In the genomic region with DNA sequence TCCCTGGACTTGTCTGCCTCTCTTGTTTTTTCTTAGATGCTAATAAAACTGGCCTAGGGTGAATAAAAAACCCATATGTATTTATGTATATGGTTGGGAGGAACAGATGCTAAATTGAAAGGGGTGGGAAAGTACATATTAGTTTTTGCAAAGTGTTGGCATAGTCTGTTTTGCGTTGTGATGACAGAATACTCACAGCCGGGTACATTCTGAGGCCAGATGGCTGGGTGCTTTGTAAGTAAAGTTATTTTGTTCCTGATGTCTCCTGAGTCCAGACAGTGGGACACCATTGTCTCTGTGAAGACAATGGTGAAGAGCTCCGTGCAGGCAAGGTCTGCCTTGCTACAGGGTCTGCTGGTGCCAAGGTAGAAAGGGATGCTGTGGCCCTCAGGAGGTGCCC, we compare ENCODE assay signal across 26 mouse cellular contexts. TPM values are rescaled to one million over a fixed set of nuclear protein-coding genes. Genes with fewer than 3 reads are reported as not detected.
A peak's percentile ranks its signal among the peaks of the same experiment; 100 is the strongest.
DNase-seq lines count a peak whose midpoint lies in the region; ATAC-seq and TF ChIP-seq lines count a peak whose summit lies in the region.
"Had no signal": no experiment of that assay in that cellular context is flagged by ENCODE, and none has a peak within 500 bp of the region (broad histone marks: within the 10 kb centered on the region; RNA-seq: fewer than 3 reads in every experiment).

No protein-coding gene starts in this region.

- H3K36me3 ChIP-seq in heart, embryonic 16.5 days (ENCODE audit: control insufficient read depth, insufficient read depth), result peaks cover 2% of the 10 kb centered on the region; the same call in 1 of the 2 replicates
- no peaks in the 10 kb centered on the region for H3K36me3 ChIP-seq in kidney, adult 2 months (ENCODE audit: control insufficient read depth, insufficient read depth, low read length)

- 79% methylated on average over 3 of the region's 3 CpGs for WGBS in heart, embryonic 16.5 days
- 88% methylated on average over 3 of the region's 3 CpGs for WGBS in kidney, adult 2 months

- no peak for DNase-seq in heart, postnatal 25 days (ENCODE audit: low spot score)
- DNase-seq in brain, adult 2 months (ENCODE audit: low read depth, low spot score), result peak; percentile 49
- DNase-seq in brain, embryonic 14.5 days (ENCODE audit: low read depth), result peak; percentile 68
- peak; percentile 54 for DNase-seq in layer of hippocampus, adult 9-11 months
- no peak for DNase-seq in kidney, adult 2 months
- DNase-seq in left cerebral cortex, adult 9 months (ENCODE audit: low spot score in 2 of 2), result no peak
- DNase-seq: adrenal gland, adult 2 months; adrenal gland, postnatal 25 days; cerebellum, adult 11 months; cerebellum, adult 8-10 months; cerebellum, postnatal 14 days; embryo, embryonic 11 days; gastrocnemius, adult 2 months; gastrocnemius, postnatal 25 days; heart, postnatal 4 days had no signal

- H3K4me1 ChIP-seq in heart, embryonic 16.5 days (ENCODE audit: control insufficient read depth, insufficient read depth, low read length), result peaks cover 9% of the 10 kb centered on the region
- H3K4me1 ChIP-seq in kidney, adult 2 months (ENCODE audit: control insufficient read depth, insufficient read depth, low read length), result peaks cover 6% of the 10 kb centered on the region; the same call in 1 of the 2 replicates

- no peak for TF ChIP-seq POLR2A in brain, embryonic 14.5 days (IDR thresholded peaks at IDR 0.05; ENCODE audit: borderline replicate concordance, extremely low read depth, insufficient read depth, insufficient read length, poor library complexity, severe bottlenecking)
- TF ChIP-seq POLR2A in kidney, adult 2 months (IDR thresholded peaks at IDR 0.05; ENCODE audit: low read depth, low read length), result no peak

- no peaks in the 10 kb centered on the region for H3K9me3 ChIP-seq in heart, embryonic 16.5 days (replicated peaks; ENCODE audit: control insufficient read depth, low read length)
- H3K9me3 ChIP-seq: embryonic facial prominence, embryonic 15.5 days; heart, embryonic 12.5 days; hindbrain, embryonic 12.5 days had no signal

- no peak overlapping the region for H3K9ac ChIP-seq in heart, embryonic 16.5 days (ENCODE audit: low read length)
- H3K9ac ChIP-seq: embryonic facial prominence, embryonic 15.5 days; heart, embryonic 12.5 days; hindbrain, embryonic 12.5 days had no signal

- H3K4me2 ChIP-seq in heart, embryonic 16.5 days (ENCODE audit: low read depth, low read length), result no peak overlapping the region
- H3K4me2 ChIP-seq: embryonic facial prominence, embryonic 15.5 days; heart, embryonic 12.5 days; hindbrain, embryonic 12.5 days had no signal

- no peaks in the 10 kb centered on the region for H3K27me3 ChIP-seq in heart, embryonic 16.5 days (ENCODE audit: control insufficient read depth, insufficient read depth, low read length)
- H3K27me3 ChIP-seq in kidney, adult 2 months (replicated peaks; ENCODE audit: control insufficient read depth, insufficient read depth, low read length), result no peaks in the 10 kb centered on the region
- H3K27me3 ChIP-seq: embryonic facial prominence, embryonic 15.5 days; heart, embryonic 12.5 days; hindbrain, embryonic 12.5 days had no signal

- TF ChIP-seq CTCF in brain, embryonic 14.5 days (IDR thresholded peaks at IDR 0.05; ENCODE audit: borderline replicate concordance, extremely low read depth, insufficient read depth, insufficient read length), result no peak
- TF ChIP-seq CTCF in kidney, adult 2 months (conservative IDR thresholded peaks at IDR 0.05; ENCODE audit: insufficient read depth, insufficient read length, low read depth, low read length), result no peak

- H3K4me3 ChIP-seq in heart, embryonic 16.5 days (ENCODE audit: low read length), result no peak overlapping the region
- no peak overlapping the region for H3K4me3 ChIP-seq in kidney, adult 2 months (ENCODE audit: insufficient read depth, low read depth, low read length)
- H3K4me3 ChIP-seq: embryonic facial prominence, embryonic 15.5 days; erythroblast, embryonic 14.5 days; gastrocnemius, adult 2 months; heart, embryonic 12.5 days; hindbrain, embryonic 12.5 days had no signal

- ATAC-seq in heart, embryonic 16.5 days (replicated peaks; ENCODE audit: extremely low read depth, insufficient read depth, low FRiP score), result no peak
- ATAC-seq: hindbrain, embryonic 16.5 days had no signal

- H3K27ac ChIP-seq in heart, embryonic 16.5 days (ENCODE audit: low read length), result peak overlapping the region; percentile 25; the same call in 1 of the 2 replicates
- no peak overlapping the region for H3K27ac ChIP-seq in kidney, adult 2 months (ENCODE audit: insufficient read depth, low read depth, low read length)
- H3K27ac ChIP-seq: embryonic facial prominence, embryonic 15.5 days; gastrocnemius, adult 2 months; hindbrain, embryonic 12.5 days had no signal

- intact Hi-C loops in heart, postnatal 25 days (cut with DNase I), result no loop called here

RNA-seq across cellular contexts. Expression of a gene that starts 29.9 kb away (rescaled TPM):
- polyA plus RNA-seq in heart, embryonic 16.5 days (2015; fragmentation: Nextera tagmentation; extraction: Ambion mirVana), result 55.4 and 60.0 TPM in 2 replicates
- 10 to 100 TPM; 20.0 to 21.2 TPM for total RNA-seq in heart, postnatal 25 days (2021)
- 52.9 and 57.7 TPM in 2 replicates for polyA plus RNA-seq in brain, embryonic 14.5 days (2012; rRNA removed)
- 27.1 and 31.3 TPM in 2 replicates for polyA plus RNA-seq in kidney, adult 2 months (2012; rRNA removed)

RNA-seq across cellular contexts. Expression of a gene that starts 29.9 kb away (rescaled TPM):
- 1.7 and 2.1 TPM in 2 replicates for polyA plus RNA-seq in heart, embryonic 16.5 days (2015; fragmentation: Nextera tagmentation; extraction: Ambion mirVana)
- 1 to 10 TPM in 1 of 2 experiments, under 1 TPM in 1; 0.68 to 1.2 TPM for total RNA-seq in heart, postnatal 25 days (2021)
- 3.3 and 3.4 TPM in 2 replicates for polyA plus RNA-seq in brain, embryonic 14.5 days (2012; rRNA removed)
- polyA plus RNA-seq in kidney, adult 2 months (2012; rRNA removed), result 0.63 and 0.71 TPM in 2 replicates

RNA-seq across cellular contexts. Expression of a gene that starts 32.6 kb away (rescaled TPM):
- polyA plus RNA-seq in heart, embryonic 16.5 days (2015; fragmentation: Nextera tagmentation; extraction: Ambion mirVana), result 0.85 and 1.3 TPM in 2 replicates
- total RNA-seq in heart, postnatal 25 days (2021), result not detected
- polyA plus RNA-seq in brain, embryonic 14.5 days (2012; rRNA removed), result 0.19 and 0.20 TPM in 2 replicates
- polyA plus RNA-seq in kidney, adult 2 months (2012; rRNA removed), result 1.3 and 1.7 TPM in 2 replicates
- total RNA-seq: adrenal gland, adult 2 months; gastrocnemius, adult 2 months; gastrocnemius, postnatal 25 days; granulocyte monocyte progenitor cell, adult 5-6 weeks; heart, adult 8-10 months; heart, postnatal 4 days had no signal
- polyA plus RNA-seq: erythroblast, embryonic 14.5 days had no signal

RNA-seq across cellular contexts. Expression of a gene that starts 35.2 kb away (rescaled TPM):
- polyA plus RNA-seq in heart, embryonic 16.5 days (2015; fragmentation: Nextera tagmentation; extraction: Ambion mirVana), result 9.1 and 9.9 TPM in 2 replicates
- 10 to 100 TPM; 12.7 to 13.3 TPM for total RNA-seq in heart, postnatal 25 days (2021)
- 29.2 and 40.6 TPM in 2 replicates for polyA plus RNA-seq in brain, embryonic 14.5 days (2012; rRNA removed)
- polyA plus RNA-seq in kidney, adult 2 months (2012; rRNA removed), result 30.0 and 34.5 TPM in 2 replicates

RNA-seq across cellular contexts. Expression of a gene that starts 35.3 kb away (rescaled TPM):
- not detected in 2 replicates for polyA plus RNA-seq in heart, embryonic 16.5 days (2015; fragmentation: Nextera tagmentation; extraction: Ambion mirVana)
- total RNA-seq in heart, postnatal 25 days (2021), result not detected
- polyA plus RNA-seq in brain, embryonic 14.5 days (2012; rRNA removed), result not detected in 2 replicates
- not detected in 2 replicates for polyA plus RNA-seq in kidney, adult 2 months (2012; rRNA removed)
- total RNA-seq: adrenal gland, adult 2 months; adrenal gland, postnatal 25 days; common myeloid progenitor, adult 5-6 weeks; gastrocnemius, adult 2 months; gastrocnemius, postnatal 25 days; granulocyte monocyte progenitor cell, adult 5-6 weeks; heart, adult 8-10 months; heart, postnatal 4 days had no signal
- polyA plus RNA-seq: adrenal gland, adult 2 months; embryonic facial prominence, embryonic 11.5 days; embryonic facial prominence, embryonic 15.5 days; erythroblast, embryonic 14.5 days; heart, embryonic 12.5 days; heart, postnatal 0 days; hindbrain, embryonic 12.5 days; hindbrain, embryonic 16.5 days had no signal

Comparison
In these comparisons a context has a peak if more than half of its experiments do, and no peak if none do; other contexts are left out.
1. DNase-seq: peak in brain, adult 2 months (single experiment), brain, embryonic 14.5 days (single experiment) and layer of hippocampus, adult 9-11 months (single experiment); none in heart, postnatal 25 days (single experiment), kidney, adult 2 months (single experiment) and left cerebral cortex, adult 9 months (0 of 2).